Mouse (Mus musculus): Measurements from ENCODE around the gene Chit1. TPM values are rescaled to one million over a fixed set of nuclear protein-coding genes. Genes with fewer than 3 reads are reported as not detected.
A peak's percentile ranks its signal among the peaks of the same experiment; 100 is the strongest.

Chit1 gene
- polyA plus RNA-seq, 1 experiment from 2014 or later: 0.15 TPM

GRCm38 (mm10) chr1:134106719-134107118 lies 4.3 kb upstream of the Chit1 start:
- Histone ChIP-seq H3K36me3 (ENCODE audit: control insufficient read depth, insufficient read depth, low read length) (no peaks in the 10 kb centered on the region), H3K4me1 (ENCODE audit: control insufficient read depth, insufficient read depth, low read length) (no peaks in the 10 kb centered on the region), H3K4me2 (ENCODE audit: low read depth) (no peak overlapping the region), H3K9ac (ENCODE audit: low read length) (no peak overlapping the region), H3K27ac (ENCODE audit: low read depth, low read length) (no peak overlapping the region), H3K9me3 (ENCODE audit: control insufficient read depth, low read length) (no peaks in the 10 kb centered on the region), H3K27me3 (ENCODE audit: control insufficient read depth, insufficient read depth, low read length) (no peaks in the 10 kb centered on the region), H3K4me3 (ENCODE audit: low read depth, low read length) (no peak overlapping the region)
- DNase-seq (ENCODE audit: low spot score) (peak; percentile 62), ATAC-seq (ENCODE audit: insufficient read depth, low FRiP score, low TSS enrichment) (no peak)
- 10% methylated on average over 5 of the region's 5 CpGs for WGBS

DNA sequence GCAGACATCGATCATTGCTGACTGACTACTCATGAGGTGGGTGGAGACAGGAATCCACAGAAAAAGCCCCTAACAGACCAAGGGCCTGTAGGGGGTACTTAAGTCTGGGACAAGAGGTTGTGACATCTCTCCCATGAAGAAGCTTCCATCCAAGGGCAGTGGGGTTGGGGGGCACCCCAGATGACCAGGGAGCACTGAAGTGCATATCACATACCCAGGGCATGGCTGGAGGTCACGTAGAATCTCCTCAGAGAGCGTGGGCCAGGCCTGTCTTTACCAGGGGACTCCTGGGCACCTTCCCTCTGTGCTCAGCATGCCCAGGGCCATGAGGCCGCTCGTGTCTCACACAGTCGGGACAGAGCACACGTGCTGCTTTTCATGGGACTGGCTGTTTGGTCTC lies 3.3 kb upstream of the Chit1 start:
- no peak overlapping the region for H3K9ac ChIP-seq (ENCODE audit: low read length)
- H3K27ac ChIP-seq (ENCODE audit: low read depth, low read length): no peak overlapping the region
- H3K9me3 ChIP-seq (ENCODE audit: control insufficient read depth, low read length): no peaks in the 10 kb centered on the region
- H3K4me3 ChIP-seq (ENCODE audit: low read depth, low read length): no peak overlapping the region
- ATAC-seq (ENCODE audit: insufficient read depth, low FRiP score, low TSS enrichment): no peak
- no peaks in the 10 kb centered on the region for H3K36me3 ChIP-seq (ENCODE audit: control insufficient read depth, insufficient read depth, low read length)
- H3K4me1 ChIP-seq (ENCODE audit: control insufficient read depth, insufficient read depth, low read length): no peaks in the 10 kb centered on the region
- no peaks in the 10 kb centered on the region for H3K27me3 ChIP-seq (ENCODE audit: control insufficient read depth, insufficient read depth, low read length)
- DNase-seq (ENCODE audit: low spot score): no peak
- WGBS: 89% methylated on average over 7 of the region's 7 CpGs
- H3K4me2 ChIP-seq (ENCODE audit: low read depth): no peak overlapping the region

DNA sequence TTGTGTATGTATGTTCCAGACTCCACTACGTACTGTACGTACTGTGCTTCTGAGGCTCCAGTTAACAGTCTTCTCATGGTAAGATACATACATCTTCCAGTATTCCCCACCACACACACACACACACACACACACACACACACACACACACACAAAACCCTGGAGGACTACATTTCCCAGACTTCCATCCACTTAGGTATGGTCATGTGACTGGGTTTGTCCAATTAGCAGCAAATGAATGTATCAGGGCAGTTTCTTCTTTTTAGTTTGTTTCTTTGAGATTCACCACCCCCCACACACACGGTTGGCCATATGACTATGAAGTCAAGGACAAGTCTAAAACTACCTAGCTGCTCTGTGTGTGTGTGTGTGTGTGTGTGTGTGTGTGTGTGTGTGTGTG lies 1.0 kb upstream of the Chit1 start:
- H3K4me2 ChIP-seq (ENCODE audit: low read depth): no peak overlapping the region
- H3K4me3 ChIP-seq (ENCODE audit: low read depth, low read length): no peak overlapping the region
- WGBS: 89% methylated on average over 3 of the region's 3 CpGs
- DNase-seq (ENCODE audit: low spot score) (no peak), ATAC-seq (ENCODE audit: insufficient read depth, low FRiP score, low TSS enrichment) (no peak)
- no peaks in the 10 kb centered on the region for H3K4me1 ChIP-seq (ENCODE audit: control insufficient read depth, insufficient read depth, low read length)
- no peak overlapping the region for H3K27ac ChIP-seq (ENCODE audit: low read depth, low read length)
- no peak overlapping the region for H3K9ac ChIP-seq (ENCODE audit: low read length)
- no peaks in the 10 kb centered on the region for H3K36me3 ChIP-seq (ENCODE audit: control insufficient read depth, insufficient read depth, low read length)
- no peaks in the 10 kb centered on the region for H3K9me3 ChIP-seq (ENCODE audit: control insufficient read depth, low read length)
- no peaks in the 10 kb centered on the region for H3K27me3 ChIP-seq (ENCODE audit: control insufficient read depth, insufficient read depth, low read length)

- 90% methylated on average over 5 of the region's 5 CpGs for WGBS
- Histone ChIP-seq H3K9ac (ENCODE audit: low read length) (no peak overlapping the region), H3K27ac (ENCODE audit: low read depth, low read length) (no peak overlapping the region), H3K9me3 (ENCODE audit: control insufficient read depth, low read length) (no peaks in the 10 kb centered on the region), H3K4me2 (ENCODE audit: low read depth) (no peak overlapping the region), H3K27me3 (ENCODE audit: control insufficient read depth, insufficient read depth, low read length) (no peaks in the 10 kb centered on the region), H3K4me1 (ENCODE audit: control insufficient read depth, insufficient read depth, low read length) (no peaks in the 10 kb centered on the region; the same call in 1 of the 2 replicates), H3K36me3 (ENCODE audit: control insufficient read depth, insufficient read depth, low read length) (no peaks in the 10 kb centered on the region), H3K4me3 (ENCODE audit: low read depth, low read length) (no peak overlapping the region)
- DNase-seq (ENCODE audit: low spot score) (no peak), ATAC-seq (ENCODE audit: insufficient read depth, low FRiP score, low TSS enrichment) (no peak)
Observed at GRCm38 (mm10) chr1:134110449-134110848, 593 bp upstream of the Chit1 start.

- Histone ChIP-seq H3K9me3 (ENCODE audit: control insufficient read depth, low read length) (no peaks in the 10 kb centered on the region), H3K4me2 (ENCODE audit: low read depth) (no peak overlapping the region), H3K27me3 (ENCODE audit: control insufficient read depth, insufficient read depth, low read length) (no peaks in the 10 kb centered on the region), H3K27ac (ENCODE audit: low read depth, low read length) (no peak overlapping the region), H3K36me3 (ENCODE audit: control insufficient read depth, insufficient read depth, low read length) (no peaks in the 10 kb centered on the region), H3K4me3 (ENCODE audit: low read depth, low read length) (no peak overlapping the region), H3K9ac (ENCODE audit: low read length) (no peak overlapping the region), H3K4me1 (ENCODE audit: control insufficient read depth, insufficient read depth, low read length) (peaks cover 2% of the 10 kb centered on the region; the same call in 1 of the 2 replicates)
- ATAC-seq (ENCODE audit: insufficient read depth, low FRiP score, low TSS enrichment) (no peak), DNase-seq (ENCODE audit: low spot score) (no peak)
- WGBS: 75% methylated on average over 5 of the region's 5 CpGs
Observed at GRCm38 (mm10) chr1:134113560-134113959, 2.5 kb downstream of the Chit1 start.

GRCm38 (mm10) chr1:134114018-134114417 lies 3.0 kb downstream of the Chit1 start:
- 86% methylated on average over 7 of the region's 7 CpGs for WGBS
- H3K36me3 ChIP-seq (ENCODE audit: control insufficient read depth, insufficient read depth, low read length): no peaks in the 10 kb centered on the region
- peaks cover 2% of the 10 kb centered on the region; the same call in 1 of the 2 replicates for H3K4me1 ChIP-seq (ENCODE audit: control insufficient read depth, insufficient read depth, low read length)
- H3K4me3 ChIP-seq (ENCODE audit: low read depth, low read length): no peak overlapping the region
- DNase-seq (ENCODE audit: low spot score) (no peak), ATAC-seq (ENCODE audit: insufficient read depth, low FRiP score, low TSS enrichment) (no peak)
- H3K27ac ChIP-seq (ENCODE audit: low read depth, low read length): no peak overlapping the region
- no peaks in the 10 kb centered on the region for H3K27me3 ChIP-seq (ENCODE audit: control insufficient read depth, insufficient read depth, low read length)
- H3K4me2 ChIP-seq (ENCODE audit: low read depth): no peak overlapping the region
- H3K9ac ChIP-seq (ENCODE audit: low read length): no peak overlapping the region
- no peaks in the 10 kb centered on the region for H3K9me3 ChIP-seq (ENCODE audit: control insufficient read depth, low read length)

DNA sequence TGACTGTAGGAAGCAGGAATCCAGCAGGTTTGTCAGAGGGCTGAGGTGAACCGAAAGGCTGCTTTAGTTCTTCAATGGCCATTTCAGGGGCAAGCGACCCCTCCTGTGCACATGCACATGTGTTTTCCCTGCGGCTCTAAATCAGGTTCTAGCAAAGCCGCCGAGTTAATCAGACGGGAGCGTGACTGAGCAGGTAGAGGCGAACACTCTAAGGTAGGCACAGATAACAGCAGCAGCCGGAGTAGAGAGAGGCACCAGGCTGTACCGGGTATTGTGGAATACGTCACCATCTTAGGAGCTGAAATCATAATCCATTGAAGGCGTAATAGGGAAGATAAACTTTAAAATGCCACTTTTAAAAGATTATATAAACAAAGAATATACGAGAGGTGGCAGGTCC lies 3.7 kb downstream of the Chit1 start:
- H3K4me3 ChIP-seq (ENCODE audit: low read depth, low read length): no peak overlapping the region
- 87% methylated on average over 13 of the region's 13 CpGs for WGBS
- no peaks in the 10 kb centered on the region for H3K9me3 ChIP-seq (ENCODE audit: control insufficient read depth, low read length)
- H3K36me3 ChIP-seq (ENCODE audit: control insufficient read depth, insufficient read depth, low read length): no peaks in the 10 kb centered on the region
- no peak overlapping the region for H3K9ac ChIP-seq (ENCODE audit: low read length)
- DNase-seq (ENCODE audit: low spot score) (no peak), ATAC-seq (ENCODE audit: insufficient read depth, low FRiP score, low TSS enrichment) (no peak)
- no peak overlapping the region for H3K4me2 ChIP-seq (ENCODE audit: low read depth)
- H3K27me3 ChIP-seq (ENCODE audit: control insufficient read depth, insufficient read depth, low read length): no peaks in the 10 kb centered on the region
- peaks cover 2% of the 10 kb centered on the region; the same call in 1 of the 2 replicates for H3K4me1 ChIP-seq (ENCODE audit: control insufficient read depth, insufficient read depth, low read length)
- no peak overlapping the region for H3K27ac ChIP-seq (ENCODE audit: low read depth, low read length)

GRCm38 (mm10) chr1:134115424-134115823 lies 4.4 kb downstream of the Chit1 start:
- no peak overlapping the region for H3K4me3 ChIP-seq (ENCODE audit: low read depth, low read length)
- H3K36me3 ChIP-seq (ENCODE audit: control insufficient read depth, insufficient read depth, low read length): no peaks in the 10 kb centered on the region
- ATAC-seq (ENCODE audit: insufficient read depth, low FRiP score, low TSS enrichment) (no peak), DNase-seq (ENCODE audit: low spot score) (no peak)
- H3K4me1 ChIP-seq (ENCODE audit: control insufficient read depth, insufficient read depth, low read length): peaks cover 2% of the 10 kb centered on the region; the same call in 1 of the 2 replicates
- no peak overlapping the region for H3K4me2 ChIP-seq (ENCODE audit: low read depth)
- H3K9ac ChIP-seq (ENCODE audit: low read length): no peak overlapping the region
- H3K27ac ChIP-seq (ENCODE audit: low read depth, low read length): no peak overlapping the region
- 73% methylated on average over 8 of the region's 8 CpGs for WGBS
- no peaks in the 10 kb centered on the region for H3K27me3 ChIP-seq (ENCODE audit: control insufficient read depth, insufficient read depth, low read length)
- no peaks in the 10 kb centered on the region for H3K9me3 ChIP-seq (ENCODE audit: control insufficient read depth, low read length)

DNA sequence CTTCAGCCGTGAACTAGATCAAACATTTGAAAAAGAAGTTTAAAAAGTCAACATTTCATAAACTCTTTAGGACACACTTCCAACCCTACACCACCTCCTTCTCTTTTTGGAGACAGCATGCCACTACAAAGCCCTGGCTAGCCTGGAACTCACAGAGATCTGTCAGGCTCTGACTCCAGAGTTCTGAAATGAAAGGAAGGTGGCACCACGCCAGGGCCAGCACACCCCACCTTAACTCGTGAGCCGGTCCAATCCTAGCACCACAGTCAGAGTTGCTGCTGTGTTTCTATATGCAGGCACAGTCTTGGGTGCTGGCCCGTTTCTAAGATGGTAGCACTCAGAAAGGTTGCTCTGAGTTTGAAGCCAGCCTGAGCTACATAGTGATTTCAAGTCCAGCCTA lies 6.1 kb downstream of the Chit1 start:
- H3K4me2 ChIP-seq (ENCODE audit: low read depth): no peak overlapping the region
- DNase-seq (ENCODE audit: low spot score): no peak
- H3K4me3 ChIP-seq (ENCODE audit: low read depth, low read length): no peak overlapping the region
- ATAC-seq (ENCODE audit: insufficient read depth, low FRiP score, low TSS enrichment): no peak
- H3K4me1 ChIP-seq (ENCODE audit: control insufficient read depth, insufficient read depth, low read length): peaks cover 2% of the 10 kb centered on the region; the same call in 1 of the 2 replicates
- WGBS: 86% methylated on average over 5 of the region's 5 CpGs
- no peaks in the 10 kb centered on the region for H3K27me3 ChIP-seq (ENCODE audit: control insufficient read depth, insufficient read depth, low read length)
- no peak overlapping the region for H3K27ac ChIP-seq (ENCODE audit: low read depth, low read length)
- no peaks in the 10 kb centered on the region for H3K36me3 ChIP-seq (ENCODE audit: control insufficient read depth, insufficient read depth, low read length)
- no peaks in the 10 kb centered on the region for H3K9me3 ChIP-seq (ENCODE audit: control insufficient read depth, low read length)
- H3K9ac ChIP-seq (ENCODE audit: low read length): no peak overlapping the region
